Mouse (Mus musculus): ENCODE measurements around the gene Cracr2a.

DNA sequence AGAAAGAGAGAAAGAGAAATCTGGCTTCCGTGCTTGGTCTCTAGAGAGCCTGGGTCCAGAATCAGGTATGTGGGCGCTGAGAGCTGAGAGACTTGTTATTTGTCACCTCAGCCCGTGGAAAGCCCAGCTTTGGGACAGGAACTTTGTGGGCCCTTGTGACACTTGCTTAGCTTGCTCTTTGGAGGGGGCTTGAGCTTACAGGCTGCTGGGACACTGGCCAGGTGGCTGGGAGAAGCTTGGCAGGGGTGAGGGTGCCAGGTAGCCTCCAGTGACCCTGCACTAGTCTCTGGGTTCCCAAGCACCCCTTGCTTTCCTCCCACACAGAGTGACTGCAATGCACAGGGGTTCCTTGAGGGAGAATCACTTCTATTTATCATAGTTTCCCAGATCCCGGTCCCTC lies 2.4 kb downstream of the Cracr2a start:
- no peak for TF ChIP-seq POLR2A (IDR thresholded peaks at IDR 0.05; ENCODE audit: borderline replicate concordance, control insufficient read depth, low read depth, low read length)
- no peak for TF ChIP-seq CTCF (IDR thresholded peaks at IDR 0.05; ENCODE audit: control insufficient read depth, insufficient read depth, low read length)

All from bone marrow, adult 2 months (tissue).